Mouse (Mus musculus) testis, adult 2 months (tissue): ENCODE data around the gene 5031439G07Rik. TPM values are rescaled to one million over a fixed set of nuclear protein-coding genes. Genes with fewer than 3 reads are reported as not detected.
"Not testable (repeated sequence)": the region's sequence is repeated elsewhere in the genome, so short reads cannot be mapped to it uniquely, and the experiment has no call there.

Experiments
- H3K27ac ChIP-seq: fragments of 200-500 bp; 2 replicates; pipeline ENCODE4 v1.5.1; 2012; ENCODE audit warnings: low read depth, low read length; ENCODE audit not compliant: control insufficient read depth, insufficient read depth
- H3K27me3 ChIP-seq: fragments of 200-500 bp; 2 replicates; pipeline ENCODE4 v1.6.1; 2012; ENCODE audit warnings: mild to moderate bottlenecking, low read length, moderate library complexity; ENCODE audit not compliant: control insufficient read depth, insufficient read depth
- H3K36me3 ChIP-seq: fragments of 200-500 bp; 2 replicates; pipeline ENCODE4 v1.6.1; 2012; ENCODE audit warnings: mild to moderate bottlenecking, low read length; ENCODE audit not compliant: control insufficient read depth, insufficient read depth
- H3K4me1 ChIP-seq: fragments of 200-500 bp; 2 replicates; pipeline ENCODE4 v1.6.1; 2012; ENCODE audit warnings: low read length; ENCODE audit not compliant: control insufficient read depth, insufficient read depth
- H3K4me3 ChIP-seq: fragments of 200-500 bp; 2 replicates; pipeline ENCODE4 v1.5.1; 2012; ENCODE audit warnings: low read depth, mild to moderate bottlenecking, low read length, moderate library complexity, mixed read lengths; ENCODE audit not compliant: control insufficient read depth
- CTCF ChIP-seq: fragments of 200-500 bp; IDR thresholded peaks from 2 replicates; pipeline ENCODE4 v1.5.1; 2012; ENCODE audit warnings: low read depth, mild to moderate bottlenecking, inconsistent platforms, low read length, moderate library complexity; ENCODE audit not compliant: control insufficient read depth, insufficient read depth, insufficient replicate concordance
- POLR2A ChIP-seq: fragments of 200-500 bp; IDR thresholded peaks from 2 replicates; pipeline ENCODE4 v1.6.1; 2012; ENCODE audit warnings: low read depth, mild to moderate bottlenecking, inconsistent platforms, low read length, moderate library complexity; ENCODE audit not compliant: control insufficient read depth
- polyA plus RNA-seq: library from polyadenylated mRNA; depleted of rRNA; stranded (reverse); fragments of >200 nt; gene quantifications from 2 replicates; pipeline ENCODE4 v1.2.3, GENCODE M21; 2012; rRNA removed

5031439G07Rik gene
- 29.2 and 36.8 TPM in 2 replicates for polyA plus RNA-seq

GRCm38 (mm10) chr15:84987874-84988825, at the start of gene 5031439G07Rik:
Gene 5031439G07Rik (minus strand): TSS chr15:84988551.
- H3K36me3 ChIP-seq, result no peaks in the 10 kb centered on the region
- H3K27me3 ChIP-seq, result peaks cover 2% of the 10 kb centered on the region
- H3K4me1 ChIP-seq, result peaks cover 5% of the 10 kb centered on the region
- TF ChIP-seq CTCF, result no peak
- peak; percentile 59 for TF ChIP-seq POLR2A
- H3K27ac ChIP-seq, result no peak within 1 kb of the TSS
- H3K4me3 ChIP-seq, result peak within 1 kb of the TSS; percentile 93

GRCm38 (mm10) chr15:85037343-85037690, 49.0 kb upstream of the 5031439G07Rik start:
- Histone ChIP-seq H3K36me3 (no peaks in the 10 kb centered on the region), H3K4me3 (peak overlapping the region; percentile 89), H3K4me1 (peaks cover 18% of the 10 kb centered on the region), H3K27ac (peak overlapping the region; percentile 84), H3K27me3 (no peaks in the 10 kb centered on the region)
- TF ChIP-seq POLR2A (no peak), CTCF (no peak)

GRCm38 (mm10) chr15:85036566-85037342, 48.4 kb upstream of the 5031439G07Rik start:
- Histone ChIP-seq H3K4me3 (peak overlapping the region; percentile 89), H3K27me3 (no peaks in the 10 kb centered on the region), H3K36me3 (no peaks in the 10 kb centered on the region), H3K4me1 (peaks cover 18% of the 10 kb centered on the region), H3K27ac (peak overlapping the region; percentile 88)
- peak; percentile 79; the same call in 1 of the 2 replicates for TF ChIP-seq POLR2A
- TF ChIP-seq CTCF, result no peak

- peaks cover 16% of the 10 kb centered on the region for H3K4me1 ChIP-seq
- H3K27ac ChIP-seq, H3K36me3 ChIP-seq, H3K4me3 ChIP-seq, H3K27me3 ChIP-seq: not testable (repeated sequence)
Measured at GRCm38 (mm10) chr15:85033916-85034315, 45.6 kb upstream of the 5031439G07Rik start.

- Histone ChIP-seq H3K36me3 (no peaks in the 10 kb centered on the region), H3K27me3 (no peaks in the 10 kb centered on the region), H3K4me3 (no peak overlapping the region), H3K4me1 (peaks cover 9% of the 10 kb centered on the region), H3K27ac (no peak overlapping the region)
- TF ChIP-seq POLR2A (no peak), CTCF (no peak)
Measured at GRCm38 (mm10) chr15:85031866-85032265, 43.5 kb upstream of the 5031439G07Rik start.

GRCm38 (mm10) chr15:85030643-85031042, 42.3 kb upstream of the 5031439G07Rik start:
- H3K4me1 ChIP-seq, H3K27me3 ChIP-seq, H3K4me3 ChIP-seq, H3K36me3 ChIP-seq, H3K27ac ChIP-seq: not testable (repeated sequence)

GRCm38 (mm10) chr15:85028648-85029047, 40.3 kb upstream of the 5031439G07Rik start, which contains the start of gene Fam118a:
Gene Fam118a (plus strand): TSS chr15:85028948.
- H3K4me1 ChIP-seq, H3K4me3 ChIP-seq, H3K36me3 ChIP-seq, H3K27ac ChIP-seq, H3K27me3 ChIP-seq: not testable (repeated sequence)
